In genomic region chr14:60559376-60559775, GRCm38 (mm10) we compare ENCODE assay signal across 9 mouse cellular contexts.
"Had no signal": no experiment of that assay in that cellular context is flagged by ENCODE, and none has a peak within 500 bp of the region (broad histone marks: within the 10 kb centered on the region; RNA-seq: fewer than 3 reads in every experiment).

No protein-coding gene starts in this region.

- H3K4me3 ChIP-seq: limb, embryonic 15.5 days; liver, embryonic 12.5 days; midbrain, embryonic 10.5 days; myocyte; neural tube, embryonic 15.5 days had no signal

- H3K36me3 ChIP-seq: limb, embryonic 15.5 days; liver, embryonic 12.5 days; neural tube, embryonic 15.5 days had no signal

- H3K27me3 ChIP-seq: limb, embryonic 15.5 days; neural tube, embryonic 15.5 days had no signal

- H3K27ac ChIP-seq: kidney, postnatal 0 days; limb, embryonic 15.5 days; liver, embryonic 12.5 days; midbrain, embryonic 10.5 days; neural tube, embryonic 15.5 days had no signal

- H3K4me2 ChIP-seq: limb, embryonic 15.5 days; liver, embryonic 12.5 days; lung, embryonic 14.5 days; neural tube, embryonic 15.5 days had no signal

- ATAC-seq: liver, embryonic 12.5 days had no signal

- H3K9me3 ChIP-seq: limb, embryonic 15.5 days; liver, embryonic 12.5 days; midbrain, embryonic 10.5 days; neural tube, embryonic 15.5 days had no signal

- DNase-seq: right cerebral cortex, adult 18-20 months; right cerebral cortex, postnatal 25 days had no signal

- H3K9ac ChIP-seq: limb, embryonic 15.5 days; liver, embryonic 12.5 days; lung, embryonic 14.5 days; neural tube, embryonic 15.5 days had no signal

- H3K4me1 ChIP-seq: liver, embryonic 12.5 days had no signal
